Mouse (Mus musculus) neural tube, embryonic 10.5 days (tissue): ENCODE results near the gene Nfkbia.

Experiments used
- DNase-seq: peaks from one replicate; pipeline ENCODE4 v3.0.0-alpha.2; 2017; ENCODE audit warnings: low spot score; ENCODE audit errors: extremely low spot score

Gene Nfkbia

GRCm38 (mm10) chr12:55466088-55466701 is 26.3 kb downstream of the Nfkbia start:
- DNase-seq: no peak

GRCm38 (mm10) chr12:55465401-55465983 is 27.0 kb downstream of the Nfkbia start:
- DNase-seq: no peak

- no peak for DNase-seq
Measured at GRCm38 (mm10) chr12:55464846-55465361, 27.5 kb downstream of the Nfkbia start.

GRCm38 (mm10) chr12:55463992-55464845 is 28.2 kb downstream of the Nfkbia start:
- DNase-seq: peak; percentile 33

DNA sequence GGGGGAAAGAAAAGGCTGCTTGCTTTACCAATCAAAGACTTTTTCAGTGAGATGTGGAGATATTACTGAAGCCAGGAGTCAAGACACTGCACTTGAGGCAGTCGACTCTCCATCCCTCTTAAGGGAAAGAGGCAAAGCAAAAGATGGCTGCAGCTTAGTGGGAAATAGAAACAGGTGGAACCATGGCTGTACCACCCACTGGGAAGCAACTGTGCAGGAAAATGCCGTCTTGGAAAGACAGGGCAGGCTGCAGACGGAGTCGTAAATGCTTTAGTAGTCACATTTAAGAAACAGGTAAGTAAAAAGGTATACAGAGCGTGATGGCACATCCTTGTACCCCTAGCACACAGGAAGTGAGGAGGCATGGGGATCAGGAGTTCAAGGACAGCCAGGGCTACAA is 29.4 kb downstream of the Nfkbia start:
- no peak for DNase-seq

- DNase-seq: no peak
Measured at GRCm38 (mm10) chr12:55462456-55462855, 30.0 kb downstream of the Nfkbia start.

DNA sequence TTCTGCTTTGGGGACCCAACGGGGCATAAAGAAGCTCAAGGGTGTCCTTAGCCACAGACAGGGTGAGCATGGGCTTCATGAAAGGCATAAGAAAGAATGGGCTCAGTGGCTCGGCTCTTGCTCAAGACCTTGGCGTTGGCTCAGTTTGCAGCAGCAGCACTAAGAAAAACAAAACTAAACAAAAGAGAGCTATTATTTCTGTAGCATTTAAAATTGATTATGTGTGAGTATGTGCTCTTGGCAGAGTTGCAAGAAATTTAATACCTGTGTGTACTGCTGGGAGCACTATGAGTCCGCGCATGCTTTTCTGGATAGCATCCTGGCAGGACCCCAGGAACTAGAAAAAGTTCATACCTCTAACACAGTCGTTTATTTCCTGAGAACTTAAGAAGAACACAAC is 30.7 kb downstream of the Nfkbia start:
- DNase-seq: no peak

DNA sequence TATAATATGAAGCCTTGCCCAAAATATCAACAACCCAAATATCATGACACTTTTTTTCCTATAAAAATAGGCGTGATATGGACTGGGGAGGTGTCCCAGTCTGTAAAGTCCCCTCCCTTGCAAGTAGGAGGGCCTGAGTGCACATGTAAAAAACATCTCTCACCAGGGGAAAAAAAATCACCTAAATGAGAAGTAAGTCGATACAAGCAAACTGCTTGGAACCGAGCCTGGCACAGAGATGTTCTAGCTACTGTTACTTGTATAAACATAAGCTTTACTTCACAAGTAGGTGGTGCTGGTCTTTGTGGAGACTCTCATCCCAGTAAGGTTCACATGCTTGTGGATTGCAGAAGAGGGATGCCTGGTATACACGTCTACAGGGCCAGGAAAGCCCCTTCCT is 31.5 kb downstream of the Nfkbia start:
- DNase-seq: no peak

GRCm38 (mm10) chr12:55459739-55460138 is 32.7 kb downstream of the Nfkbia start:
- DNase-seq: no peak

GRCm38 (mm10) chr12:55456893-55457292 is 35.6 kb downstream of the Nfkbia start:
- DNase-seq: no peak

GRCm38 (mm10) chr12:55456136-55456535 is 36.3 kb downstream of the Nfkbia start:
- no peak for DNase-seq

DNA sequence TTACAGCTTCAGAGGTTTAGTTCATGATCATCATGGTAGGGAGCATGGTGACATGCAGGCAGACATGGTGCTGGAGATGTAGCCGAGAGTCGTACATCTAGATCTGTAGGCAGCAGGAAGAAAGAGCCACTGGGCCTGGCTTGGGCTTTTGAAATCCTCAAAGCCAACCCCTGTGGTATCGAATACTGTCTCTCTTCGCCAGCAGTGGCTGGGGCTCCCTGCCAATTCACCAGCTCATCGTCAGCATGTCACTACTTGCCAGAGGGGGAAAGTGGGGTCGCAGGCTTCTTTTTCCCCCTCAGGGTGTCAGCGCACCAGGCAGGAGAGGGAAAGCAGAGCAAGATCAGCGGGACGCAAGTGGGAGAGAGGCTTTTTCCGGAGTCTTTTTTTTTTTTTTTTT is 37.2 kb downstream of the Nfkbia start:
- no peak for DNase-seq

- no peak for DNase-seq
Measured at GRCm38 (mm10) chr12:55453924-55454323, 38.5 kb downstream of the Nfkbia start.

GRCm38 (mm10) chr12:55452839-55453238 is 39.6 kb downstream of the Nfkbia start:
- no peak for DNase-seq

GRCm38 (mm10) chr12:55450421-55450820 is 42.0 kb downstream of the Nfkbia start:
- no peak for DNase-seq

GRCm38 (mm10) chr12:55449048-55449447 is 43.4 kb downstream of the Nfkbia start:
- no peak for DNase-seq

- no peak for DNase-seq
Measured at GRCm38 (mm10) chr12:55448457-55448856, 44.0 kb downstream of the Nfkbia start.

DNA sequence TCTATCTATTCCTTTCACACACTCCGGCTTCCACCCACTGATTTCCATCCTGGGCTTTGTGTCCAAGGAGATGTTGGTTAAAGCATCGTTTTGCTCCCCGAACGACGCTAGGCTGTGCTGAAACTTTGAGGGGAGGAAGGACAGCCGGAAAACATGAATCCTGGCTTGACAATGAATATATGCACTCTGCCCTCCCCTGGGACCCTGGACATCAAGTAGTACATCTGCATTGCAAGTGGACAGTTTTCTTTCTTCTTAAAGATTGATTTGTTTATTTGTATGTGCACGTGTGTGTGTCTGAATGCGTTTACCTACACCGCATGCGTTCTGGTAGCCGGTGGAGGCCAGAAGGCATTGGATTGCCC is 45.1 kb downstream of the Nfkbia start:
- DNase-seq: no peak

- DNase-seq: peak; percentile 45
Measured at GRCm38 (mm10) chr12:55446746-55447395, 45.6 kb downstream of the Nfkbia start.

DNA sequence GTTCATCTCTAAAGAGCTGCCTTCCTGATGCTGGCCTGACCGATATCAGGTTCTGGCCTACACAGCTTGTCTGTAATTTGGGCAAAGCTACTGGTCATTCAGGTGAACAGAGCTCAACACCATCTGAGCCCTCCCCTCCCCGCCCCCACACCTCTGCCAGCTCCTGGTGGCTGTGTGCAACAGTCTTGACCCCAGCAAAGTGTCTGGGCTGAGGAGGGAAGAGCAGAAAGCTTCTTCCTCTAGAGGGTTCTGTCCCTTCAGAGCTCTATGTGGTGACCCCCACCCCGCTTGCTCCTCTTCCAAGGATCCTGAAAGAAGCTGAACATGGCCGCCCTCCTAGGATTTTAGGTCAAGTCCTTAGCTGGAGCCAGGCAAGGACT is 46.1 kb downstream of the Nfkbia start:
- no peak for DNase-seq

GRCm38 (mm10) chr12:55445583-55445982 is 46.9 kb downstream of the Nfkbia start:
- DNase-seq: no peak

DNA sequence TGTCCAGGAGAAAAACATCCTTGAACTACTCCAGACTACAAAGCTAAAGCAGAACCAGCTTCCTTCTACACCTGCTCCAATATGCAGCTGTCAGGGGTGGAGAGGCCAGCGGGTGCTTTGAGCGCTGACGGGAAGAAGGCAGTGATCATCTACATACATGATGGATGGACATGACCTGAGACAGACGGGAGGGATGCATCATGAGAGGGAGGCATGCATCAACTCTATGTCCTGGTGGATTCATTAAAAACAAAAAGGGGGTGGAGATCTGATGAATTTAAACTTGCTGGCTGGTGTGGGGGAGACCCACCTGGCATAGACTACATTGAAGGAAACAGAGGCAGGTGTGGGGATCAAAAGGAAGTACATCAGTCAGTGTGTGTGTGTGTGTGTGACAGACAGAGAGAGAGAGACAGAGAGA is 48.4 kb downstream of the Nfkbia start:
- DNase-seq: no peak
